27 mouse cellular contexts compared by ENCODE assay signal in genomic region chr12:81097738-81098137, GRCm38 (mm10).
DNase-seq lines count a peak whose midpoint lies in the region; ATAC-seq and TF ChIP-seq lines count a peak whose summit lies in the region.
"Had no signal": no experiment of that assay in that cellular context is flagged by ENCODE, and none has a peak within 500 bp of the region (broad histone marks: within the 10 kb centered on the region; RNA-seq: fewer than 3 reads in every experiment).

No protein-coding gene starts in this region.

- no peaks in the 10 kb centered on the region for H3K36me3 ChIP-seq in hindbrain, embryonic 16.5 days (ENCODE audit: control insufficient read depth, insufficient read depth, low read length)
- no peaks in the 10 kb centered on the region for H3K36me3 ChIP-seq in hindbrain, embryonic 10.5 days
- H3K36me3 ChIP-seq in limb, embryonic 10.5 days: no peaks in the 10 kb centered on the region
- H3K36me3 ChIP-seq in midbrain, embryonic 16.5 days (ENCODE audit: control insufficient read depth, insufficient read depth, low read length): no peaks in the 10 kb centered on the region
- H3K36me3 ChIP-seq: forebrain, embryonic 15.5 days; heart, embryonic 13.5 days; hindbrain, embryonic 12.5 days; kidney, embryonic 15.5 days; limb, embryonic 15.5 days; liver, embryonic 15.5 days; neural tube, embryonic 12.5 days had no signal

- no peak overlapping the region for H3K4me2 ChIP-seq in hindbrain, embryonic 16.5 days (ENCODE audit: low read length)
- no peak overlapping the region for H3K4me2 ChIP-seq in midbrain, embryonic 16.5 days (ENCODE audit: low read length)
- H3K4me2 ChIP-seq: forebrain, embryonic 15.5 days; heart, embryonic 13.5 days; hindbrain, embryonic 12.5 days; kidney, embryonic 15.5 days; limb, embryonic 15.5 days; liver, embryonic 15.5 days; lung, embryonic 14.5 days; neural tube, embryonic 12.5 days had no signal

- 49% methylated on average over 4 of the region's 4 CpGs for WGBS in hindbrain, embryonic 16.5 days
- 73% methylated on average over 4 of the region's 4 CpGs for WGBS in hindbrain, embryonic 10.5 days
- 46% methylated on average over 4 of the region's 4 CpGs for WGBS in limb, embryonic 10.5 days
- WGBS in midbrain, embryonic 16.5 days: 61% methylated on average over 4 of the region's 4 CpGs

- no peak overlapping the region for H3K4me3 ChIP-seq in hindbrain, embryonic 16.5 days (ENCODE audit: low read length)
- no peak overlapping the region for H3K4me3 ChIP-seq in hindbrain, embryonic 10.5 days
- no peak overlapping the region for H3K4me3 ChIP-seq in limb, embryonic 10.5 days
- no peak overlapping the region for H3K4me3 ChIP-seq in midbrain, embryonic 16.5 days (ENCODE audit: low read depth, low read length)
- no peak overlapping the region for H3K4me3 ChIP-seq in left cerebral cortex, adult 2 months
- H3K4me3 ChIP-seq: forebrain, embryonic 15.5 days; gastrocnemius, adult 2 months; heart, embryonic 13.5 days; hindbrain, embryonic 12.5 days; kidney, embryonic 15.5 days; layer of hippocampus, adult 2 months; limb, embryonic 15.5 days; liver, embryonic 15.5 days; neural tube, embryonic 12.5 days had no signal

- no peak overlapping the region for H3K27ac ChIP-seq in hindbrain, embryonic 16.5 days (ENCODE audit: low read depth, low read length)
- no peak overlapping the region for H3K27ac ChIP-seq in hindbrain, embryonic 10.5 days
- H3K27ac ChIP-seq in limb, embryonic 10.5 days: no peak overlapping the region; the same call in 1 of the 2 replicates
- H3K27ac ChIP-seq in midbrain, embryonic 16.5 days (ENCODE audit: low read length): 0 out of 2 replicates have a peak overlapping the region, but pooled peaks have one; percentile 20
- no peak overlapping the region for H3K27ac ChIP-seq in left cerebral cortex, adult 2 months
- H3K27ac ChIP-seq: forebrain, embryonic 15.5 days; gastrocnemius, adult 2 months; heart, embryonic 13.5 days; hindbrain, embryonic 12.5 days; kidney, embryonic 15.5 days; layer of hippocampus, adult 2 months; limb, embryonic 15.5 days; liver, embryonic 15.5 days; neural tube, embryonic 12.5 days had no signal

- H3K9me3 ChIP-seq in hindbrain, embryonic 16.5 days (ENCODE audit: control insufficient read depth, low read length): no peaks in the 10 kb centered on the region
- no peaks in the 10 kb centered on the region for H3K9me3 ChIP-seq in hindbrain, embryonic 10.5 days
- H3K9me3 ChIP-seq in limb, embryonic 10.5 days (replicated peaks): no peaks in the 10 kb centered on the region
- no peaks in the 10 kb centered on the region for H3K9me3 ChIP-seq in midbrain, embryonic 16.5 days (replicated peaks; ENCODE audit: control insufficient read depth, low read length, poor library complexity, severe bottlenecking)
- H3K9me3 ChIP-seq: forebrain, embryonic 15.5 days; heart, embryonic 13.5 days; hindbrain, embryonic 12.5 days; kidney, embryonic 15.5 days; limb, embryonic 15.5 days; liver, embryonic 15.5 days; neural tube, embryonic 12.5 days had no signal

- no peak for TF ChIP-seq CTCF in brain, embryonic 14.5 days (IDR thresholded peaks at IDR 0.05; ENCODE audit: borderline replicate concordance, extremely low read depth, insufficient read depth, insufficient read length)
- no peak for TF ChIP-seq CTCF in left cerebral cortex, adult 2 months (IDR thresholded peaks at IDR 0.05)

- no peaks in the 10 kb centered on the region for H3K27me3 ChIP-seq in hindbrain, embryonic 16.5 days (replicated peaks; ENCODE audit: control insufficient read depth, insufficient read depth, low read length)
- no peaks in the 10 kb centered on the region for H3K27me3 ChIP-seq in hindbrain, embryonic 10.5 days (ENCODE audit: insufficient read depth, poor library complexity, severe bottlenecking)
- 0 out of 2 replicates have a peak, but pooled peaks cover under 1% of the 10 kb centered on the region for H3K27me3 ChIP-seq in limb, embryonic 10.5 days (ENCODE audit: low read depth, poor library complexity, severe bottlenecking)
- H3K27me3 ChIP-seq in midbrain, embryonic 16.5 days (ENCODE audit: control insufficient read depth, insufficient read depth, low read depth, low read length): no peaks in the 10 kb centered on the region
- H3K27me3 ChIP-seq: forebrain, embryonic 15.5 days; heart, embryonic 13.5 days; hindbrain, embryonic 12.5 days; limb, embryonic 15.5 days; liver, embryonic 15.5 days; neural tube, embryonic 12.5 days had no signal

- ATAC-seq in hindbrain, embryonic 16.5 days: 0 out of 2 replicates have a peak, but pooled peaks have one; percentile 37
- no peak for ATAC-seq in midbrain, embryonic 16.5 days
- ATAC-seq: forebrain, embryonic 15.5 days had no signal

- TF ChIP-seq POLR2A in brain, embryonic 14.5 days (IDR thresholded peaks at IDR 0.05; ENCODE audit: borderline replicate concordance, extremely low read depth, insufficient read depth, insufficient read length, poor library complexity, severe bottlenecking): no peak

- H3K4me1 ChIP-seq in hindbrain, embryonic 16.5 days (ENCODE audit: control insufficient read depth, insufficient read depth, low read depth, low read length): peaks cover 3% of the 10 kb centered on the region; the same call in 1 of the 2 replicates
- peaks cover 41% of the 10 kb centered on the region for H3K4me1 ChIP-seq in hindbrain, embryonic 10.5 days (replicated peaks)
- peaks cover 64% of the 10 kb centered on the region for H3K4me1 ChIP-seq in limb, embryonic 10.5 days
- peaks cover 11% of the 10 kb centered on the region for H3K4me1 ChIP-seq in midbrain, embryonic 16.5 days (ENCODE audit: control insufficient read depth, insufficient read depth, low read length)
- H3K4me1 ChIP-seq: limb, embryonic 15.5 days had no signal

- DNase-seq in hindbrain, embryonic 10.5 days (ENCODE audit: low spot score): no peak
- DNase-seq in brain, embryonic 14.5 days (ENCODE audit: low read depth): peak; percentile 21
- DNase-seq in limb, embryonic 10.5 days (ENCODE audit: low spot score): peak; percentile 28
- no peak for DNase-seq in left cerebral cortex, adult 2 months (ENCODE audit: extremely low spot score in 1 of 2, low spot score in 2 of 2)
- DNase-seq: adrenal gland, adult 2 months; B cell, adult 2 months; cerebellum, adult 8-10 months; cerebellum, postnatal 25 days; gastrocnemius, adult 2 months; heart, postnatal 14 days; kidney, adult 18-20 months; kidney, postnatal 25 days; left cerebral cortex, postnatal 4 days; lung, embryonic 14.5 days; lung, postnatal 14 days; right cerebral cortex, postnatal 4 days; thymus, postnatal 4 days had no signal

- intact Hi-C loops in left cerebral cortex, adult 2 months (cut with DNase I): no loop called here

- no peak overlapping the region for H3K9ac ChIP-seq in hindbrain, embryonic 16.5 days (ENCODE audit: low read depth, low read length)
- H3K9ac ChIP-seq in midbrain, embryonic 16.5 days (ENCODE audit: low read depth, low read length): no peak overlapping the region
- H3K9ac ChIP-seq: forebrain, embryonic 15.5 days; heart, embryonic 13.5 days; hindbrain, embryonic 12.5 days; kidney, embryonic 15.5 days; limb, embryonic 15.5 days; liver, embryonic 15.5 days; lung, embryonic 14.5 days; neural tube, embryonic 12.5 days had no signal

Comparison
In these comparisons a context has a peak if more than half of its experiments do, and no peak if none do; other contexts are left out.
1. DNase-seq: peak in brain, embryonic 14.5 days (single experiment) and limb, embryonic 10.5 days (single experiment); none in hindbrain, embryonic 10.5 days (single experiment) and left cerebral cortex, adult 2 months (0 of 2).